Mouse (Mus musculus): ENCODE results near the gene Dnajc5g.

Dnajc5g gene

DNA sequence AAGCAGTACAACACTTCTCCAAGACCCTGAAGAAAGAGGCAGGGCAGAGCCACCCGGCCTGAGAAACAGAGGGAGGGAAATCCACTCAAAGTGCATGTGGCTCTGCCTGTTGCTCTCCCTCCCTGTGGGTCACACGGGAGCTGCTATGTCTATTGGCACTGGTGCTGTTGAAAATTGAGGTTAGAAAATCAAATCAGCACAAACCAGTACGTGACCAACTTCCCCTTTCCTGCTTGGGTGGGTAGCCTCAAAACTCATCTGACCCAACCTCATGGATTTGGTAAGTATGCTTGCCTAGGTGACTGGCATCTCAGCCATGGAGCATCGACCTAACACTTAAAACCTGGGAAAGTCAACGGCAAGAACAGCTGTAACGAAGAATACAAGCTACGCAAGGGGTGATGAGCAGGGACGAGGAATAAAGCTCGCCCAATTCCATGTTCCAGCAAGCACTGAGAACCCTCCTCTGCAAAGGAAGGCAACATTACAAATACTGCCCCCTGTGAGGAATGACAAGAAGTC lies at the start of gene Dnajc5g:
Dnajc5g (plus strand) TSS at position 472 of the 522 bp plus-strand sequence.
- DNase-seq (ENCODE audit: low spot score) = no peak

DNA sequence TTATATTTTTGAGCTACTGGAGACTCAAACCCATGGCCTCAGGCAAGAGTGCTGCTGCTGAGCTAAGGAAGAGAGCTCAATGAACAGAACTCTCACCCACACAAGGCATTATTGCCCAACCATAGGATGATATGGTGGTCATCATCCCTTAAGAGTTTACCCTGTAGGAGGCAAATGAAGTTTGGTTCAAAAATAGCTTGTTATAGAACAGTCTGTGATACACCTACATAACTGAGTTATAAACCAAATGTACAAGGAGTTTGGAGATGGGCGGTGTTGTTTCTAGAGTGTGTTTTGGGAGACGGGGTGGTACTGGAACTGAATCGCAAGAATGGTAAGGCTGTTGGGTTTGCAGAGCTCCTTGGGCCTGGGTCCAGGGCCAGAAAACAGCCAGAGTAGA lies 36.3 kb upstream of the Dnajc5g start:
- DNase-seq (ENCODE audit: low spot score) = no peak

DNA sequence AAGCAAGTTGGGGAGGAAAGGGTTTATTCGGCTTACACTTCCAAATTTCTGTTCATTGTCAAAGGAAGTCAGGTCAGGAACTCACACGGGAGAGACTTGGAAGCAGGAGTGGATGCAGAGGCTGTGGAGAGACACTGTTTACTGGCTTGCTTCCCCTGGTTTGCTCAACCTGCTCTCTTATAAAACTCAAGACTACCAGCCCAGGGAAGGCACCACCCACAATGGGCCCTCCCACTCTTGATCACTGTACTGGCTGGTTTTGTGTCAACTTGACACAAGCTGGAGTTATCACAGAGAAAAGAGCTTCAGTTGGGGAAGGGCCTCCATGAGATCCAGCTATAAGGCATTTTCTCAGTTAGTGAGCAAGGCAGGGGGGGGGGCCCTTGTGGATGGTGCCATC lies 35.0 kb upstream of the Dnajc5g start:
- no peak for DNase-seq (ENCODE audit: low spot score)

DNA sequence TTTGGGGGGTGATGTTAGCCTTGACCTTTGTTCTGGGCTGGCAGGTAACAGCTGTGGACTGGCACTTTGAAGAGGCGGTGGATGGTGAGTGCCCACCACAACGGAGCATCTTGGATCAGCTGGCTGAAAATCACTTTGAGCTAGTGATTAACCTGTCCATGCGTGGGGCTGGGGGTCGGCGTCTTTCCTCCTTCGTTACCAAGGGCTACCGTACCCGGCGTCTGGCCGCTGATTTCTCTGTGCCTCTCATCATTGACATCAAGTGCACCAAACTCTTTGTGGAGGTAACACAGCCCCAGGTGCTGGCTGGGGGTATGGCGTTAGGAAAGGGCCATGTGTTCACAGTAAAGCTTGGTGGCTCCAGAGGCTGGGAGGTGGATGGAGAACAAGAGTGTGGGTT lies 34.3 kb upstream of the Dnajc5g start:
- no peak for DNase-seq (ENCODE audit: low spot score)

DNA sequence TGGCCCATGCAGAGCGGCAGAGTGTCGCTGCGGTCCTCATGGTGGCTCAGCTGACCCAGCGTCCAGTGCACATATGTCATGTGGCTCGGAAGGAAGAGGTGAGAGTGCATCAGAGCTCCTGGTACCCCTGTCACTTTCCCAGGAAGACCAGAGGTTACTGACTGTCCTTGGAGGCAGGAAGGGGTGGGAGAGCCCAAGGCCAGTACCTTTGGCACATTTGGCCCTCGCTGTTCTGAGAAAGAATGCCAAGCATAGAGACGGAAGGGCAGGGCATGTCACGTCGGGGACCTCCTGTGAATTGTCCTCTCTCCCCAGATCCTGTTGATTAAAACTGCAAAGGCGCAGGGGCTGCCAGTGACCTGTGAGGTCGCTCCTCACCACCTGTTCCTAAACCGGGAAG lies 32.9 kb upstream of the Dnajc5g start:
- DNase-seq (ENCODE audit: low spot score) = no peak

DNA sequence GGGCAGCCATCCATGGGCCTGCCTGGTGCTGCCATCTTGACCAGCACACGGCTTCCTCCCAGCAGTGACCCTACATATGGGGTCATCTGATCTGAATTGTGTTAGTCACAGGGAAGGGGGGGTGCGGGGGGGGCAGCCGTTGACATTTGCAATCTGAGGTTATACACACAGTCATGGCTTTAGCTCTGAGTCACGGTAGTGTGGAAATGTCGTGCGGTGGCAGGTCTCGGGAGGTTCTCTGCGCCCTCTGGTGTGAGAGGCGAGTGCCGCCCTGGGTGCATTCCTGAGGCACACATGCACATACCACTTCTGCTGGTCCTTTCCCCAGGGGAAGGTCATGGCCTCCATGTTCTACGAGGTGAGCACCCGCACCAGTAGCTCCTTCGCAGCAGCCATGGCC lies 29.7 kb upstream of the Dnajc5g start:
- DNase-seq (ENCODE audit: low spot score) = no peak

DNA sequence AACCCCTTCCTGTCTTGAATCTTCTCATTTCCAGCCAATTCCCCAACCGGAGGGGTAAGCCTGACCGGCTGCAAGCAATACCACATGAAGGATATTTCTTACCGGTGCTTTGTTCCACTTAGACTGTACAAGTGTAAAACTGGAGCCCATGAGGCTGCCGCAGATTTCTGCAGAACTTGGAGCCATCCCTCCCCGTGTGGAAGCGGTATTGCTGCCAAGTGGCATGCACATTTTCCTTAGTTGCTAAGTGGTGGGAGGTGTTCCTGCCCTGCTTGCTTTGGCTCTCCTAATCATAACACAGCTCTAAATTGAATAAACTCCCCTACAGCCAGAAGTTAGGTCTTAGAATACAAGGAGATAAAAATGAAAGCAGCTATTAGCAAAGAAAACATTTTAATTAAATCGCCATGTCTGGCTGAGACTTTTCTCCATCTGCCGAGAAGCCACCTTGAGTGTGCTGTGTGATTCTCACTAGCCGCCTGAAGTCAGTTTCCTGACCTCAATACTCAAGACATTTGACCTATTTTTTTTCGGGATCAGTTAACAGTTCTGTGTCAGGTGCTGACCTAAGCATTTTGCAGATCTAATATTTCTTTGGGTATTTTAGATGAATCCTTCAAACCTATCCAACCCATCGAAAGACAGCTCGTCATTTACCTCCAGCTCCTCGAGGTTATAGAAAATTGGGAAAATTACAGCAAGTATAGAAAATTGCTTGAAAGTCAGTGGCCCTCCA lies 25.9 kb upstream of the Dnajc5g start:
- peak; percentile 45 for DNase-seq (ENCODE audit: low spot score)

DNA sequence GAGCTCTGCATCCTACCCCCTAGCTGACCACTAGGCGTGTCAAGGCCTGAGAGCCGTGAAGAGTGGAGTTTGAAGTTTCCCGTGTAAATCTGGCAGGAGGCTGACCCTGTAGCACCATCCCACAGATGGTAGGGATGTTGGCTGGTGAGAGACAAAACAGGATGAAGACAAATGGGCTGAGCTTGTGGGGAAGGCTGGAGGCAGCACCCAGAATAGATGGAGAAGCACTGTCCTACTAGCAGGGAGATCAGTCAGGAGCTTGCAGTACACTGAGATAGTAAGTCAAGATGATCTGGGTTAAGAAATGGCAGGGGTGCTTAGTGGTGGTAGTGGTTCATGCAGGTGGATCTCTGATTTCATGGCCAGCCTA lies 25.3 kb upstream of the Dnajc5g start:
- DNase-seq (ENCODE audit: low spot score) = no peak

DNA sequence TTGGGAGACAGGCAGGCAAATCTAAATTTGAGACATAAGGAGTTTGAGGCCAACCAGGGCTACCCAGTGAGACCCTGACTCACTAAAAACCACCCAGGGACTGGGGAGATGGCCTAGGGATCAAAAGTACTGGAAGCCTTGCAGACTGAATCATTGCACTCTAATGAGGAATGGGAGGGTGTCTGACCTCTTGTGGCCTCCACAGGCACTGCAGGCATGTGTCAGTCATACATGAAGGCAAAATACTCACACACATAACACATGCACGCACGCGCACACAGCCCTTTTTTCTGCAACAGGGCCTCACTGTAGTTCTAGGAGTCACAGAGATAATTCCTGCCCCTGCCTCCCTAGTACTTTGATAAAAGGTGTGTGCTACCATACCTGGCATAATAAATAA lies 24.7 kb upstream of the Dnajc5g start:
- peak; percentile 22 for DNase-seq (ENCODE audit: low spot score)

DNA sequence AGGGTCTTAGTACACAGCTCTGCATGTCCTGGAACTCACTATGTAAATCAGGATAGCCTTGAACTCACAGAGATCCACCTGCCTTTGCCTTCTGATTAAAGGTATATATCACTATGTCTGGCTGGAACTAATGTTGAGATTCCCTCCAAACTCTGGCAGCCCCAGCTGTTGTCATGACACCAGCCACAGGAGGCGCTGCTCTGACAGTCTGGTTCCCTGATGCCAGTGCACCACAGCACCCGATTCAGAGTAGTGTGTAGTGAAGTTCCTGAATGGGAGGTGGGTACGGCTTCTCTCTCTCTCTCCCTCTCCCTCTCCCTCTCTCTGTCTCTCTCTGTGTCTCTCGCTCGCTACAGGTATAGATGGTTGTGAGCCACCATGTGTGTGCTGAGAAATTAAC lies 23.7 kb upstream of the Dnajc5g start:
- DNase-seq (ENCODE audit: low spot score) = peak; percentile 57

DNA sequence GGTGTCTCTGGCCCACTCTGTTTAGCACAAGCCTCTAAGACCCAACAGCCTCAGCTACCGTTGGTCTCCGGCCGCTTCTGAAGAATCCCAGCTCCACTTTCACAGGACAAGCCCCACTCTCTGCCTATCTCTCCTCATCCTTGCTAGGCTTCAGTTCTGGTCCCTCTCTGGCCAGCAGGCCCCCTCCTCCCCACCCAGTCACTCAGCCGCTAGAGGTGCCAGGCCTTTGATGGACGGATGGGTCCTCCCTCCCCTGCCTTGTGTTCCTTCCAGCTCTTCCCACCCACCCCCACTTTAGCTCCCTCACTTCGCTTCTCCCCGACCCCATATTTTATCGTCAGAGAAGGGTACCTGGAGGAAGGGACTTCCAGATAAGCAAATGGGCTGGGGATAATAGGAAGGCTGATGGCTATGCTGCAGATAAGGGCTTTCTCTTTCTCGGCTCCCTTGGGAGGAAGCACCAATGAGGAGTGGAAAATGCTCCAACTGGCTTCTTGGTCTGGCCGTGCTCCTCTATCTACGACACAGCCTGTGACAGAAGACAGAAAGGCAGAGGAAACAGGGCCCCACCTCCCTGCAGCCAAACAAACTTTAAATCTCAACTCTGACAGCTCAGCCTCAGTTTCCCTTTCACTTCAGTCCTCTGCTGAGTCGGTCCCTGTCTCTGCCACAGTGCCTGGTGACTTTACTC lies 23.0 kb upstream of the Dnajc5g start:
- peak; percentile 49 for DNase-seq (ENCODE audit: low spot score)

DNA sequence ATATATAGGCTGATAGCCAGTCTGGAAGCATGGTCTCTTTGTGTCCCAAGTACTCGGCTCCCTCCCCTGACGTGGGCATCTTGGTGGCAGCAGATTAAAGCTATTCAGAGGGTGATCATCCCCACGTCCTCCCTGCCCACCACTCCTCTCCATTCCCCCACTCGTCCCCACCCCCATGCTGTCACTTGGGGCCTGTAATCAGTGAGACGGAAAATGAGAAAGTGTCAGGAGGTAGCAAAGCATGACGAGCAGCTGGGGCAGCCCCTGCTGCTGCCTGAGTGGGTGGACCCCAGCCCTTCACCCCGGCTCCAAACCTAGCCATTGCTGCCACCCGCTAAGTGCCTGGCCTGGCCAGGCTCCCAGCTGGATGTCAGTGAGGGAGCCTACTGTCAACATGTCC lies 22.1 kb upstream of the Dnajc5g start:
- no peak for DNase-seq (ENCODE audit: low spot score)

DNA sequence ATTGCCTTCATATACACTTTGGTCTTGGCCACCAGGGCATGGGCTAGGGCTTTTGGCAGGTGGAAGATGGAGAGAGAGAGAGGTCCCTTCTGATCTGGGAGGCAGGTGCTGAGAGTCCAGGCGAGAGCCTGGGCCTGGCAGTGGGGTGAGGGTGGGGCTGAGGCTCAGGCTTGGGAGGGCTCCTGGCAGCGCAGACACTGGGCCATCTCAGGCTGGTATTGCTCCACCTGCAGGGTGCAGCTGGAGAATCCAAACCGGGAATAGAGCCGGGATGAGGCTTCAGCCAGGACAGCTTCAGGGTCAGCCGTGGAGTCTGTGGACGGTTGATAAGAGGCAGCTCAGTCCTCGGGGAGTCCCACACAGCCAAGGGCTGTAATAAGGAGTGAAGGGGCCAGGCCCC lies 19.5 kb upstream of the Dnajc5g start:
- no peak for DNase-seq (ENCODE audit: low spot score)

DNA sequence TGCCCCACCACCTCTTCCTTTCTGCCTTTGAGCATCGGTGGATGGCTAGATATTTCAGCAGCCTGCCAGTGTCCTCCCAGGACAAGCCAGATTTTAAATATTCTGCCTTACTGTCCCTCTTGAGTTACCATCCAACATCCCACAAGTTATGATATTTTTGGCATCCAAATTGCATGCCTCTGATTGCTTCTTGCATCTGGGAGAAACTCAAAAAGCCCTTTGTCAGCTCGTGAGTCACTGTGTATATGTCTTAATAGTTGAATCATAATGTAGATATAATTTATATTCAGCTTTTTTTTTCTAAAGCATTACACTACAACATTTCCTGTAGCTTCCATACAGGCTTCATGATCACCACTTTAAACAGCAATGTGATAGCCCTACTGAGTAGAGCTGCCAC lies 19.0 kb upstream of the Dnajc5g start:
- DNase-seq (ENCODE audit: low spot score) = no peak

DNA sequence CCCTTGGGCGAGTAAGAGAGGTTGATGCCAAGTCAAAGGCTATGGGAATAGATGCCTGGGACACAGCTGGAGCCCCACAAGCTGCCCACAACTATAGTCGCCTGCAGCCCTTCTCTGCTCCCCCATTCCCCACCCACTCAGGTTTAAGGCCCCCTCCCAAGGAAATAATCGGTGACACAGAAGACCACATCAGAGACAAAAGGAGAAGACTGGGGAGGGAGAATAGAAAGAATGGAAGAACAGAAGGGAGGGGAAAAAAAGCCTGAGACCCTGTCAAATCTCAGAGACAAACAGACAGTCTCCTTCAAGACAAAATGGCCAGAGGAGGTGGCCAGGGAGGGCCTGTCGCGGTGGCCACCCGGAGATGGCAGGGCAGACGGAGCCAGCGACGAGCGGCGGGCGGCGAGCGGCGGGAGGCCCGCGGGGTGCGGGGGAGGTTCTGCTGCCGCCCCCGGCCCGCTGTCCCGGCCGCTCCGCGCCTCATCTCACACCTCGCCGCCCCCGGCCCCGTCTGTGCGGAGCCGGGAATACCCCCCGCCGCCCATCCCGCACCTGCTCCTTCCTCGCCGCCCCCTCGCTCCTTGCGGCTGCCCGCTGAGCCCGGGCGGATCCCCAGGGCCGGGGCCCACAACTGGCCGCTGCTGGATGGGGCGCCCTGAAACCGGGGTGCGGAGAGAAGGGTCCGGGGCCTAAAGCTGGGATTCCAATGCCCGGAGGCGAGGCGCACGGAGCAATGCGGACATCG lies 13.7 kb upstream of the Dnajc5g start:
- DNase-seq (ENCODE audit: low spot score) = no peak

DNA sequence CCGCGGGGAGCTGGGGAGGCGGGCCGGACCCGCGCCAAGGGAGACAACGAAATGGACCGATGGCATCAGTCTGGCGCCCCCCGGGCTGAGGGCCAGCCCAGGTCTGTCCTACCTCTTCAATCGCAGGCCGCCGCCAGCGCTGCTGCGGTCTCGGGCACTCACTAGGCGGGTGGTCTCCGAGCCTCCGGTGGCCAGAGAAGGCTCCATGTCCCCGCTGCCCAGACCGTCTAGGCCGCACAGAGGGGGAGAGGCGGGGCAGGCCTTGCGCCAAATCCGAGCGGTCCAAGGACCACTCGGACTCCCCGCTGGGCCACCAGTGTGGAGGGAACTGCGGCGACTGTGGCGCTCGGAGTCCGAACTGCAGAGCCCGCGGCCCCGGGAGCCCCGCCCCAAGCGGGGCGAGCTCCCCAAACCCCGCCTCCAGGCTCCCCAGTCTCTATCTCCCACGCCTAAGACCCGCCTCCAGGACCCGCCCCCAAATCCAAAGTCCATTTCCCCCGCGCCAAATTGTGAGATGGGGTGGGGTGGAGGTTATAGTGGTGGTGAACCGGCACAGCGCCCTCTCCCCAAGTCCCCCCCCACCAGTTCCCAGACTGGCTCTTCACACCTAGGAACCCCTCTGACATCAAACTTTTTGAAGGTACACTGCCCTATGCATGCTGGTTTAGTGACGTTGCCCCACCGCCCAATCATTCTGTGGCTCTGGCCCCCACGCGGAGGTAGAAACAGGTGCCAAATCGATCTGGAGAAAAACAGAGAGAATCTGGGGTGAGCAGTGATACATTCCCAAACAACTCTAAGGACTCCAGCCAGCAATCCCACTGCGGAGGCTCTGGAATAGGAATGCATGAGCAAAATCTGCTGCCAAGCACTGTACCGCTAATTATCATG lies 12.7 kb upstream of the Dnajc5g start:
- no peak for DNase-seq (ENCODE audit: low spot score)

DNA sequence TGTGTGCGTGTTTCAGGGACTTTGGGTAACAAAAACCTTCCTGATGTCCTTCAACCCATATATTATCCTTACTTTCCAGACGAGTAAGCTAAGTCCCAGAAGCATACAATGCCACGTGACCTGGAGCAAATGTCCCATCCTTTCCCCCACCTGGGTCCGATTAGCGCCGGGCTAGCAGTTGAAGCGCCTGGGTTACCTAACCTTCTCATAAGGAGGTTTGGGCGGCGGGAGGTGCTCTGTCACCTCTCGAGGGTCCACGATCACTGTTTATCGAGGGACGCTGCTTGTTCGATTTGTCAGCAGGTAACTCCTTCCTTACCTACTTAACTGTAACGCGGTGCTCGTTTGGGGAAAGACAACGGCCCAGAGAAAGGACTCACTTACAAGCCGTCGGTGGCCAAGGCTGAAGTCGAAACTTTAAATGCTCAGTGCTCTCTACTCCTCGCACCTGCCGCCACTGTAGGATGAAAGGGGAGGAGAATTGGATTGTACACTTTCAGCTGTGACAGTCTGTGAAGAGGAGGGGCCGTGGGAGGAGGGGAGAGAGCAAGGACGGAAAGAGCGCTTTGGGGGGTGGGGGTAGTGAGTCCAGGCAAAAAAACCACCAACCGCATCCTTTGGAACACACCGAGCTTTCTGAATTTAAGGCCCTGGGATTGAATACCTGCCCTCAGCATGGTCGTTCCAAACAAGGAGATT lies 11.8 kb upstream of the Dnajc5g start:
- no peak for DNase-seq (ENCODE audit: low spot score)

DNA sequence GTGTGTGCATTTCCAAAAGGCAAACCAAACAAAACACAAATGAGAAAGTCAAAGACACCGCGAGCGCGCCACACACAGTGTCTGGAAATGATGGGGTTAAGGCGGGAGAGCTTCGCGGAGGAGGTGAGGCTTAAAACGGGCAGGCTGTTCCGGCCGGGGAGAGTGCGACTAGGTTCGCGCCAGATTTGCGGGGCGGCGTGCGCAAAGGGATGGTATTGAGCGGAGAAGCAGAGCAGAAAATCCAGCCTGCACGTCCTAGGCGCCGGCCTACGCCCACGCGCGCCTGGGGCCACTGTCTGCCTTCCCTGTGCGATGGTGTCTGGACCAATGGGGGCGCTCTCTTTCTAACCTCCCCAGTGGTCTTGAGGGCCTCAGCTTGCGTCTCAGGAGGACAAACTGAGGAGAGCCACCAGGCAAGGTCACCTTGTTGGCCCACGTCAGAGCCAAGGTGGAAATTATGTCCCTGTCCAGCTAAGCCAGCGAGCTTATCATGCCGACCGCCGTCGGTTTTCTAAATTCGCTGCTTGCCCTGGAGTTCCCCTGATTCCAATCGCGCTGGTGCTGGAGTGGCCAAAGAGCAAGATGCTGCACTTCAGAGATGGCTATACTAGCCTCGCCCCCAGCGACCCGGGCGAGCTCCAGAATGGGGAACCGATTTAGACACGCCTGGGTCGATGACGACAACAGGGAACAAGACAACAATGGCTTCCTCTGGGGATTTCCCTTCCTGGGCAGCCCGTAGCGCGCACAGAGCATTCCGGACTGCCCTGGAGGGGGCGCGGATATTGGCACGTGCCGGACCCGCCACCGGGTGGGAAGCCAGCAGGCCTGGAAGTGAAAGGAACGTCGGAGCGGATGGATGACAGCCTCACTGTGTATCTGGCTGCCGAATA lies 11.0 kb upstream of the Dnajc5g start:
- DNase-seq (ENCODE audit: low spot score) = peak; percentile 78

DNA sequence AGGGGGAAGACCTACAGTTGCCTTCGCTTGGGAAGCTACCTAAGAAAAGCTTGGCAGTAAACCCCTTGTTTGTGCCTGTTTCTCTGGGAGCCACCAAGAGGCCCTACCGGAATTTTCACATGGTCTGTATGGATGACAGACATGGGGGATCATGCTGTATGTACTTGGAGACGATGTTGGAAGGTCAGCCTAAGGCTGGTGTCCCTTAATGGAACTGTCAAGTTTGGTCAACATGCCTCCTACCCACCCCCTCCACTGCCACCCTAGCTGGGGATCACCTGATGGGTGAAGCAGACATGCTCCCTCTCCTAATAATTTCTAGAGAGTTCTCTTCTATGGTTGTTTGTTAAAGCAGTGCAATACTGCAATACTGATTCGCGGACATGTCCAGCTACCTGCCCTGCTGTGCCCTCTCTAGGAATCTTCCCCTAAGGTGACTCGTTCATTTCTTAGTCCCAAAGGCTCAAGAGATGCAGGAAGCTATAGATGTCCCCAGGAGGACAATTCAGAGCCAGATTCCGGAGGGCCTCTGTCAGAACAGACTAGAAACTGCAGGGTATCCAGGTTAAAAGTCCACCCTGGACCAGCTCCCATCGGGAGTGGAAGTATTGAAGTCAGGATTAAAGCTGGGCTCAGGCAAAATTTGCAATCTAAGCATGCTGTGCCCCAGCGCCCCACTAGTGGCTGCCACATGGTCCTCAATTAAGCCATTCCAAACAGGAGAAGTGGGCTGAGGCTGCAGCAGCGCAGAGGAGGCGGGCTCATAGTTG lies 10.2 kb upstream of the Dnajc5g start:
- DNase-seq (ENCODE audit: low spot score) = no peak
